Mouse (Mus musculus): ENCODE measurements around the gene Rbbp9. TPM values are rescaled to one million over a fixed set of nuclear protein-coding genes. Genes with fewer than 3 reads are reported as not detected.

Gene Rbbp9
- total and polyA plus RNA-seq, 3 experiments: 0.13 to 0.42 (median 0.14) TPM

DNA sequence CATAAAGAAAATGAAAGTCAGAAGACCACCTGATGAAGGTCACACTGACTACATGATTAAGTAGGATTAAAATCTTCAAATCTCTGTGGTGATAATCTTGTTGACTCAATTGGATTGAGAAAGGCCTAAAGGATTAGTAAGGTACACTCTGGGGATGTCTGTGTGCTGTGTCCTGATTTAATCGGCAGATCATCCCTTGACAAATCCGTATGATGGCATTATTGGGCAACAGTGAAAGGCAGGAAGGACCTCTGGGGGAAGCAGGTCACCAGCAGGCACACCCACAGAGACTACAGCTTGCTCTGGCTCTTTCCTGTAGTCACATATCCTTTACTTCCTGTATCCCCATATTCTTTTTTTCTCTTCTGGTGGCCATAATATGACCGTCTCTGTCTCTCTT lies 30.9 kb downstream of the Rbbp9 start:
- dilution Hi-C loops (cut with MboI; ENCODE audit: extremely low pct_ligation_motif_present, extremely low pct_unique_long_range_greater_than_20kb, low sequenced_read_pairs): no loop called here
- Histone ChIP-seq H3K4me2 (ENCODE audit: insufficient read depth, low read depth, poor library complexity, severe bottlenecking) (no peak overlapping the region), H3K9me3 (replicated peaks; ENCODE audit: low read length) (no peaks in the 10 kb centered on the region), H3K36me3 (replicated peaks in 1 of 2; ENCODE audit: control insufficient read depth in 1 of 2, insufficient read depth in 1 of 2, low read length in 1 of 2) (no peaks in the 10 kb centered on the region), H3K4me3 (replicated peaks in 1 of 3; ENCODE audit: low read depth in 2 of 3, low read length in 2 of 3, poor library complexity in 1 of 3) (no peak overlapping the region), H3K9ac (ENCODE audit: insufficient read depth, low read depth) (no peak overlapping the region), H3K4me1 (ENCODE audit: control insufficient read depth in 1 of 2, insufficient read depth in 2 of 2) (0 out of 4 replicates have a peak, but pooled peaks cover 0 to 3% of the 10 kb centered on the region in 2 experiments), H3K27me3 (replicated peaks) (peaks cover 14% of the 10 kb centered on the region), H3K27ac (ENCODE audit: insufficient read depth, low read depth) (no peak overlapping the region), H3K79me2 (replicated peaks; ENCODE audit: control insufficient read depth, extremely low read depth, insufficient read depth, poor library complexity, severe bottlenecking) (no peaks in the 10 kb centered on the region)
- no peak for TF ChIP-seq KAT2A (IDR thresholded peaks at IDR 0.05; ENCODE audit: insufficient replicate concordance, low read length)
- TF ChIP-seq POLR2AphosphoS2 (IDR thresholded peaks at IDR 0.05; ENCODE audit: low read depth, low read length): no peak
- TF ChIP-seq CTCF (conservative IDR thresholded peaks at IDR 0.05 in 1 of 2, IDR thresholded peaks at IDR 0.05 in 1 of 2; ENCODE audit: low read depth in 2 of 2, low read length in 2 of 2): no peak
- TF ChIP-seq MYC (IDR thresholded peaks at IDR 0.05; ENCODE audit: low read depth, low read length): no peak
- TF ChIP-seq BHLHE40 (IDR thresholded peaks at IDR 0.05; ENCODE audit: low read depth, low read length): no peak
- TF ChIP-seq ETS1 (conservative IDR thresholded peaks at IDR 0.05; ENCODE audit: low read depth, low read length): no peak
- no peak for TF ChIP-seq ELF1 (IDR thresholded peaks at IDR 0.05; ENCODE audit: low read depth, low read length)
- no peak for TF ChIP-seq SIN3A (IDR thresholded peaks at IDR 0.05; ENCODE audit: low read length)
- no peak for TF ChIP-seq POLR2A (IDR thresholded peaks at IDR 0.05; ENCODE audit: low read depth, low read length)
- no peak for TF ChIP-seq UBTF (IDR thresholded peaks at IDR 0.05; ENCODE audit: low read depth, low read length)
- no peak for TF ChIP-seq NRF1 (IDR thresholded peaks at IDR 0.05; ENCODE audit: low read depth, low read length)
- no peak for TF ChIP-seq CHD2 (IDR thresholded peaks at IDR 0.05; ENCODE audit: low read length)
- no peak for TF ChIP-seq GABPA (IDR thresholded peaks at IDR 0.05; ENCODE audit: insufficient replicate concordance, low read depth, low read length)
- no peak for TF ChIP-seq CHD1 (IDR thresholded peaks at IDR 0.05; ENCODE audit: low read depth, low read length)
- no peak for TF ChIP-seq MEF2A (IDR thresholded peaks at IDR 0.05; ENCODE audit: borderline replicate concordance, low read depth, low read length)
- TF ChIP-seq IRF4 (IDR thresholded peaks at IDR 0.05; ENCODE audit: low read depth, low read length): no peak
- no peak for TF ChIP-seq TBP (conservative IDR thresholded peaks at IDR 0.05; ENCODE audit: low read depth, low read length)
- no peak for DNase-seq (ENCODE audit: extremely low read depth)
- in situ Hi-C loops (cut with MboI; ENCODE audit: low pct_ligation_motif_present, low pct_unique_long_range_greater_than_20kb, low sequenced_read_pairs): no loop called here

GRCm38 (mm10) chr2:144514619-144515018 lies 36.0 kb downstream of the Rbbp9 start:
- no peak for DNase-seq (ENCODE audit: extremely low read depth)
- Histone ChIP-seq H3K4me1 (ENCODE audit: control insufficient read depth in 1 of 2, insufficient read depth in 2 of 2) (0 out of 4 replicates have a peak, but pooled peaks cover 0 to 3% of the 10 kb centered on the region in 2 experiments), H3K4me2 (ENCODE audit: insufficient read depth, low read depth, poor library complexity, severe bottlenecking) (no peak overlapping the region), H3K27me3 (replicated peaks) (peaks cover 6% of the 10 kb centered on the region), H3K79me2 (replicated peaks; ENCODE audit: control insufficient read depth, extremely low read depth, insufficient read depth, poor library complexity, severe bottlenecking) (no peaks in the 10 kb centered on the region), H3K9me3 (replicated peaks; ENCODE audit: low read length) (no peaks in the 10 kb centered on the region), H3K4me3 (replicated peaks in 1 of 3; ENCODE audit: low read depth in 2 of 3, low read length in 2 of 3, poor library complexity in 1 of 3) (no peak overlapping the region), H3K36me3 (replicated peaks in 1 of 2; ENCODE audit: control insufficient read depth in 1 of 2, insufficient read depth in 1 of 2, low read length in 1 of 2) (no peaks in the 10 kb centered on the region), H3K9ac (ENCODE audit: insufficient read depth, low read depth) (no peak overlapping the region), H3K27ac (ENCODE audit: insufficient read depth, low read depth) (no peak overlapping the region)
- dilution Hi-C loops (cut with MboI; ENCODE audit: extremely low pct_ligation_motif_present, extremely low pct_unique_long_range_greater_than_20kb, low sequenced_read_pairs): no loop called here
- TF ChIP-seq MXI1 (IDR thresholded peaks at IDR 0.05; ENCODE audit: low read depth, low read length) (no peak), RCOR1 (conservative IDR thresholded peaks at IDR 0.05; ENCODE audit: low read depth, low read length) (no peak), MAFK (IDR thresholded peaks at IDR 0.05; ENCODE audit: insufficient replicate concordance, low read length) (no peak), ZMIZ1 (IDR thresholded peaks at IDR 0.05; ENCODE audit: low read depth, low read length) (no peak), PAX5 (IDR thresholded peaks at IDR 0.05; ENCODE audit: low read length) (no peak), ETS1 (conservative IDR thresholded peaks at IDR 0.05; ENCODE audit: low read depth, low read length) (no peak), USF2 (conservative IDR thresholded peaks at IDR 0.05; ENCODE audit: low read depth, low read length) (no peak), JUN (IDR thresholded peaks at IDR 0.05; ENCODE audit: insufficient read depth, low read depth, low read length) (no peak), CTCF (conservative IDR thresholded peaks at IDR 0.05 in 1 of 2, IDR thresholded peaks at IDR 0.05 in 1 of 2; ENCODE audit: low read depth in 2 of 2, low read length in 2 of 2) (no peak), UBTF (IDR thresholded peaks at IDR 0.05; ENCODE audit: low read depth, low read length) (no peak), POLR2A (IDR thresholded peaks at IDR 0.05; ENCODE audit: low read depth, low read length) (no peak), SIN3A (IDR thresholded peaks at IDR 0.05; ENCODE audit: low read length) (no peak), HCFC1 (IDR thresholded peaks at IDR 0.05; ENCODE audit: low read depth, low read length) (no peak), POLR2AphosphoS2 (IDR thresholded peaks at IDR 0.05; ENCODE audit: low read depth, low read length) (no peak), SMC3 (IDR thresholded peaks at IDR 0.05; ENCODE audit: low read depth, low read length) (no peak), ZC3H11A (IDR thresholded peaks at IDR 0.05; ENCODE audit: low read depth, low read length) (no peak), CHD2 (IDR thresholded peaks at IDR 0.05; ENCODE audit: low read length) (no peak)
- in situ Hi-C loops (cut with MboI; ENCODE audit: low pct_ligation_motif_present, low pct_unique_long_range_greater_than_20kb, low sequenced_read_pairs): no loop called here
